Mouse (Mus musculus): ENCODE data around the gene Plppr1.

- no peak for TF ChIP-seq POLR2A (IDR thresholded peaks at IDR 0.05; ENCODE audit: borderline replicate concordance, control insufficient read depth, low read depth, low read length)
- no peak for TF ChIP-seq CTCF (IDR thresholded peaks at IDR 0.05; ENCODE audit: control insufficient read depth, insufficient read depth, low read length)
These were observed 185.7 kb downstream of the Plppr1 start for GRCm38 (mm10) chr4:49244791-49245190.

Measured in bone marrow, adult 2 months (tissue).